Mouse (Mus musculus) hindbrain, postnatal 0 days (tissue): ENCODE data around the gene Oas1g. TPM values are rescaled to one million over a fixed set of nuclear protein-coding genes. Genes with fewer than 3 reads are reported as not detected.
"Not testable (repeated sequence)": the region's sequence is repeated elsewhere in the genome, so short reads cannot be mapped to it uniquely, and the experiment has no call there.

Experiments
- ATAC-seq: fragments of 200-750 bp; cut with Nextera tagmentation; 2 replicates; pipeline ENCODE4 v1.8.0; 2017; ENCODE audit warnings: mild to moderate bottlenecking, moderate TSS enrichment, moderate library complexity
- DNase-seq: peaks from one replicate; pipeline ENCODE4 v3.0.0-alpha.2; 2015; ENCODE audit warnings: low spot score
- H3K27ac ChIP-seq: fragments of 300-500 bp; sonication (generic); 2 replicates; pipeline ENCODE4 v1.5.1; 2014; ENCODE audit warnings: mild to moderate bottlenecking
- H3K27me3 ChIP-seq: fragments of 300-500 bp; sonication (generic); 2 replicates; pipeline ENCODE4 v1.6.1; 2014; ENCODE audit warnings: low read length, mixed read lengths; ENCODE audit not compliant: insufficient read depth
- H3K36me3 ChIP-seq: fragments of 300-500 bp; sonication (generic); 2 replicates; pipeline ENCODE4 v1.6.1; 2014; ENCODE audit warnings: low read length, mixed read lengths; ENCODE audit not compliant: insufficient read depth
- H3K4me1 ChIP-seq: fragments of 300-500 bp; sonication (generic); 2 replicates; pipeline ENCODE4 v1.6.1; 2014; ENCODE audit warnings: antibody characterized with exemption, low read length, mixed read lengths; ENCODE audit not compliant: insufficient read depth
- H3K4me2 ChIP-seq: fragments of 300-500 bp; sonication (generic); 2 replicates; pipeline ENCODE4 v1.6.1; 2014; ENCODE audit warnings: low read depth, mild to moderate bottlenecking, low read length, moderate library complexity, mixed read lengths
- H3K4me3 ChIP-seq: fragments of 300-500 bp; sonication (generic); 2 replicates; pipeline ENCODE4 v1.5.1; 2014; ENCODE audit warnings: low read length
- H3K9ac ChIP-seq: fragments of 300-500 bp; sonication (generic); replicated peaks from 2 replicates; pipeline ENCODE4 v1.6.1; 2014; ENCODE audit warnings: mild to moderate bottlenecking, low read length, moderate library complexity, mixed read lengths
- H3K9me3 ChIP-seq: fragments of 300-500 bp; sonication (generic); 2 replicates; pipeline ENCODE4 v1.6.1; 2016; ENCODE audit warnings: low read length, mixed read lengths
- CTCF ChIP-seq: IDR thresholded peaks from 2 replicates; pipeline ENCODE4 v1.5.1; 2016; ENCODE audit warnings: antibody characterized with exemption, control low read depth, low read depth
- WGBS: fragments of 180-500 bp; shearing (Covaris S2); extraction: QIAGEN DNeasy Blood & Tissue Kit; methylation state at CpG from one replicate; pipeline ENCODE4 v1.1.7; 2014; 5-methylcytosine and 5-hydroxymethylcytosine counted together
- polyA plus RNA-seq: library from polyadenylated mRNA; unstranded; fragments of >200 nt; fragmentation: Nextera tagmentation; extraction: Ambion mirVana; gene quantifications from 2 replicates; pipeline ENCODE4 v1.2.1, GENCODE M21; 2015
- total RNA-seq: library from RNA; depleted of rRNA; stranded (reverse); fragments of >200 nt; gene quantifications from 2 replicates; pipeline ENCODE4 v1.2.3, GENCODE M21; 2014; rRNA removed

Gene Oas1g
- total RNA-seq (1.4 TPM in 1 of 2 replicates, not detected in the other), polyA plus RNA-seq (0.26 and 0.44 TPM in 2 replicates)

- 28% methylated on average over 5 of the region's 9 CpGs for WGBS
- not testable (repeated sequence) for DNase-seq, H3K9ac ChIP-seq, H3K9me3 ChIP-seq, H3K27me3 ChIP-seq, H3K4me2 ChIP-seq, H3K36me3 ChIP-seq, H3K4me3 ChIP-seq, ATAC-seq, H3K4me1 ChIP-seq, H3K27ac ChIP-seq
Measured at GRCm38 (mm10) chr5:120887413-120887812, at the start of gene Oas1g. TSS of gene Oas1g (minus strand) at chr5:120887613.

GRCm38 (mm10) chr5:120933966-120934365 is 46.6 kb upstream of the Oas1g start:
- no peak overlapping the region for H3K9ac ChIP-seq
- TF ChIP-seq CTCF, result no peak
- no peaks in the 10 kb centered on the region for H3K36me3 ChIP-seq
- H3K4me2 ChIP-seq, result no peak overlapping the region
- H3K27me3 ChIP-seq, result no peaks in the 10 kb centered on the region
- ATAC-seq (no peak), DNase-seq (no peak)
- no peaks in the 10 kb centered on the region for H3K9me3 ChIP-seq
- H3K4me1 ChIP-seq, result no peaks in the 10 kb centered on the region
- H3K27ac ChIP-seq, result no peak overlapping the region
- 28% methylated on average over 5 of the region's 5 CpGs for WGBS
- H3K4me3 ChIP-seq, result no peak overlapping the region

GRCm38 (mm10) chr5:120927036-120927435 is 39.6 kb upstream of the Oas1g start:
- 0% methylated on average over 1 of the region's 1 CpGs for WGBS
- no peak for DNase-seq
- no peak for ATAC-seq
- Histone ChIP-seq H3K4me3 (no peak overlapping the region), H3K36me3 (no peaks in the 10 kb centered on the region), H3K27ac (no peak overlapping the region), H3K9ac (no peak overlapping the region), H3K4me2 (no peak overlapping the region), H3K27me3 (no peaks in the 10 kb centered on the region), H3K4me1 (no peaks in the 10 kb centered on the region), H3K9me3 (no peaks in the 10 kb centered on the region)
- TF ChIP-seq CTCF, result peak; percentile 67

- H3K9ac ChIP-seq, H3K9me3 ChIP-seq, H3K27ac ChIP-seq, H3K4me2 ChIP-seq, DNase-seq, H3K4me1 ChIP-seq, H3K27me3 ChIP-seq, ATAC-seq, H3K4me3 ChIP-seq, H3K36me3 ChIP-seq: not testable (repeated sequence)
- WGBS, result 57% methylated on average over 2 of the region's 2 CpGs
Measured at GRCm38 (mm10) chr5:120926311-120926710, 38.9 kb upstream of the Oas1g start.

GRCm38 (mm10) chr5:120924520-120924919 is 37.1 kb upstream of the Oas1g start:
- WGBS, result 91% methylated on average over 4 of the region's 4 CpGs
- not testable (repeated sequence) for H3K27me3 ChIP-seq, H3K9me3 ChIP-seq, ATAC-seq, H3K4me2 ChIP-seq, H3K4me1 ChIP-seq, DNase-seq, H3K27ac ChIP-seq, H3K4me3 ChIP-seq, H3K36me3 ChIP-seq, H3K9ac ChIP-seq

- H3K9ac ChIP-seq, result no peak overlapping the region
- no peaks in the 10 kb centered on the region for H3K4me1 ChIP-seq
- H3K4me2 ChIP-seq, result no peak overlapping the region
- no peaks in the 10 kb centered on the region for H3K9me3 ChIP-seq
- WGBS, result 84% methylated on average over 4 of the region's 4 CpGs
- DNase-seq, result no peak
- TF ChIP-seq CTCF, result no peak
- no peak overlapping the region for H3K27ac ChIP-seq
- H3K4me3 ChIP-seq, result no peak overlapping the region
- ATAC-seq, result no peak
- H3K27me3 ChIP-seq, result no peaks in the 10 kb centered on the region
- H3K36me3 ChIP-seq, result no peaks in the 10 kb centered on the region
Measured at GRCm38 (mm10) chr5:120923969-120924368, 36.6 kb upstream of the Oas1g start.

GRCm38 (mm10) chr5:120920296-120920695 is 32.9 kb upstream of the Oas1g start:
- WGBS, result 78% methylated on average over 3 of the region's 3 CpGs
- H3K9me3 ChIP-seq, result no peaks in the 10 kb centered on the region
- TF ChIP-seq CTCF, result no peak
- H3K36me3 ChIP-seq, result no peaks in the 10 kb centered on the region
- no peak for DNase-seq
- no peak overlapping the region for H3K9ac ChIP-seq
- no peaks in the 10 kb centered on the region for H3K27me3 ChIP-seq
- H3K4me1 ChIP-seq, result no peaks in the 10 kb centered on the region
- no peak overlapping the region for H3K4me2 ChIP-seq
- no peak overlapping the region for H3K27ac ChIP-seq
- no peak for ATAC-seq
- no peak overlapping the region for H3K4me3 ChIP-seq

- not testable (repeated sequence) for DNase-seq, H3K4me1 ChIP-seq, H3K27me3 ChIP-seq, H3K4me3 ChIP-seq, ATAC-seq, H3K27ac ChIP-seq, H3K9ac ChIP-seq, H3K36me3 ChIP-seq, H3K9me3 ChIP-seq, H3K4me2 ChIP-seq
- 70% methylated on average over 2 of the region's 2 CpGs for WGBS
Measured at GRCm38 (mm10) chr5:120919156-120919935, 31.9 kb upstream of the Oas1g start.
